ENCODE assay signal across 9 mouse cellular contexts in genomic region chr2:71540611-71541417, GRCm38 (mm10). TPM values are rescaled to one million over a fixed set of nuclear protein-coding genes. Genes with fewer than 3 reads are reported as not detected.
DNase-seq lines count a peak whose midpoint lies in the region; ATAC-seq and TF ChIP-seq lines count a peak whose summit lies in the region.
"Had no signal": no experiment of that assay in that cellular context is flagged by ENCODE, and none has a peak within 500 bp of the region (broad histone marks: within the 10 kb centered on the region; RNA-seq: fewer than 3 reads in every experiment).

No protein-coding gene starts in this region.

- peaks cover 10% of the 10 kb centered on the region for H3K4me1 ChIP-seq in lung, embryonic 16.5 days (replicated peaks; ENCODE audit: control insufficient read depth, insufficient read depth, low read length)
- H3K4me1 ChIP-seq in embryonic facial prominence, embryonic 14.5 days (ENCODE audit: control insufficient read depth, insufficient read depth, low read length), result peaks cover 12% of the 10 kb centered on the region
- peaks cover 26% of the 10 kb centered on the region for H3K4me1 ChIP-seq in limb, embryonic 11.5 days (ENCODE audit: control insufficient read depth, insufficient read depth, low read length)
- H3K4me1 ChIP-seq in stomach, postnatal 0 days (replicated peaks; ENCODE audit: control insufficient read depth, insufficient read depth), result no peaks in the 10 kb centered on the region

- peaks cover 95% of the 10 kb centered on the region for H3K27me3 ChIP-seq in lung, embryonic 16.5 days (ENCODE audit: control insufficient read depth, insufficient read depth, low read depth, low read length)
- peaks cover 85% of the 10 kb centered on the region for H3K27me3 ChIP-seq in embryonic facial prominence, embryonic 14.5 days (replicated peaks; ENCODE audit: control insufficient read depth, insufficient read depth, low read length)
- H3K27me3 ChIP-seq in limb, embryonic 11.5 days (ENCODE audit: control insufficient read depth, insufficient read depth, low read length), result peaks cover 91% of the 10 kb centered on the region
- H3K27me3 ChIP-seq in stomach, postnatal 0 days (ENCODE audit: control insufficient read depth, insufficient read depth, low read length), result peaks cover 23% of the 10 kb centered on the region; the same call in 1 of the 2 replicates

- no peak for ATAC-seq in lung, embryonic 16.5 days (ENCODE audit: low read depth)
- 0 out of 2 replicates have a peak, but pooled peaks have one; percentile 12 for ATAC-seq in embryonic facial prominence, embryonic 14.5 days (ENCODE audit: low read depth)
- ATAC-seq in limb, embryonic 11.5 days (ENCODE audit: insufficient number of reproducible peaks, low FRiP score, low TSS enrichment, low read depth), result no peak
- ATAC-seq in stomach, postnatal 0 days (ENCODE audit: low FRiP score, low TSS enrichment), result no peak
- no peak for ATAC-seq in erythroblast, adult 5-6 weeks (replicated peaks; ENCODE audit: low FRiP score, poor library complexity, severe bottlenecking)
- ATAC-seq in erythroid progenitor cell, adult 5-6 weeks (replicated peaks; ENCODE audit: low FRiP score, poor library complexity, severe bottlenecking), result no peak

- no peak for DNase-seq in lung, adult 18-20 months
- DNase-seq in embryonic facial prominence, embryonic 14.5 days (ENCODE audit: low spot score), result no peak
- DNase-seq in limb, embryonic 11.5 days (ENCODE audit: low spot score), result peak; percentile 65
- no peak for DNase-seq in stomach, postnatal 0 days (ENCODE audit: low spot score)
- DNase-seq in yolk sac, embryonic 10.5 days (ENCODE audit: low spot score), result no peak

- H3K4me2 ChIP-seq in lung, embryonic 16.5 days (ENCODE audit: low read depth, low read length), result peak overlapping the region; percentile 28
- H3K4me2 ChIP-seq in embryonic facial prominence, embryonic 14.5 days (ENCODE audit: low read depth, low read length), result peak overlapping the region; percentile 99
- peak overlapping the region; percentile 34 for H3K4me2 ChIP-seq in limb, embryonic 11.5 days (ENCODE audit: low read depth, severe bottlenecking)
- H3K4me2 ChIP-seq in stomach, postnatal 0 days (replicated peaks; ENCODE audit: low read depth), result peak overlapping the region; percentile 31

- H3K27ac ChIP-seq in lung, embryonic 16.5 days (ENCODE audit: low read length), result no peak overlapping the region
- peak overlapping the region; percentile 85 for H3K27ac ChIP-seq in embryonic facial prominence, embryonic 14.5 days (replicated peaks; ENCODE audit: low read depth, low read length)
- no peak overlapping the region for H3K27ac ChIP-seq in limb, embryonic 11.5 days (replicated peaks; ENCODE audit: low read depth, low read length)
- no peak overlapping the region for H3K27ac ChIP-seq in stomach, postnatal 0 days (replicated peaks)

- no peak for TF ChIP-seq CTCF in stomach, postnatal 0 days (IDR thresholded peaks at IDR 0.05; ENCODE audit: low read depth)

- no peak overlapping the region for H3K9ac ChIP-seq in lung, embryonic 16.5 days (ENCODE audit: low read length)
- peak overlapping the region; percentile 54 for H3K9ac ChIP-seq in embryonic facial prominence, embryonic 14.5 days (ENCODE audit: low read depth, low read length)
- 0 out of 2 replicates have a peak overlapping the region, but pooled peaks have one; percentile 9 for H3K9ac ChIP-seq in limb, embryonic 11.5 days (ENCODE audit: low read length)
- no peak overlapping the region for H3K9ac ChIP-seq in stomach, postnatal 0 days (ENCODE audit: low read length)

- no peaks in the 10 kb centered on the region for H3K36me3 ChIP-seq in lung, embryonic 16.5 days (ENCODE audit: control insufficient read depth, insufficient read depth, low read length)
- H3K36me3 ChIP-seq in embryonic facial prominence, embryonic 14.5 days (ENCODE audit: control insufficient read depth, insufficient read depth, low read length), result no peaks in the 10 kb centered on the region
- no peaks in the 10 kb centered on the region for H3K36me3 ChIP-seq in limb, embryonic 11.5 days (ENCODE audit: control insufficient read depth, insufficient read depth, low read length)
- no peaks in the 10 kb centered on the region for H3K36me3 ChIP-seq in stomach, postnatal 0 days (ENCODE audit: control insufficient read depth, insufficient read depth, low read length)

- no peak for TF ChIP-seq EP300 in stomach, postnatal 0 days (optimal IDR thresholded peaks at IDR 0.05)

- WGBS in lung, embryonic 16.5 days, result under 1% methylated on average over 40 of the region's 48 CpGs
- WGBS in embryonic facial prominence, embryonic 14.5 days, result 1% methylated on average over 28 of the region's 48 CpGs
- WGBS in limb, embryonic 11.5 days, result under 1% methylated on average over 46 of the region's 48 CpGs
- 2% methylated on average over 42 of the region's 48 CpGs for WGBS in stomach, postnatal 0 days

- 0 out of 2 replicates have a peak overlapping the region, but pooled peaks have one; percentile 16 for H3K4me3 ChIP-seq in lung, embryonic 16.5 days (ENCODE audit: low read length)
- H3K4me3 ChIP-seq in embryonic facial prominence, embryonic 14.5 days (ENCODE audit: low read depth, low read length), result peak overlapping the region; percentile 60
- peak overlapping the region; percentile 10 for H3K4me3 ChIP-seq in limb, embryonic 11.5 days (ENCODE audit: low read depth, low read length)
- H3K4me3 ChIP-seq in stomach, postnatal 0 days (ENCODE audit: low read depth, low read length), result peak overlapping the region; percentile 12; the same call in 1 of the 2 replicates

- no peaks in the 10 kb centered on the region for H3K9me3 ChIP-seq in lung, embryonic 16.5 days (ENCODE audit: control insufficient read depth, low read length)
- no peaks in the 10 kb centered on the region for H3K9me3 ChIP-seq in embryonic facial prominence, embryonic 14.5 days (ENCODE audit: control insufficient read depth, low read length)
- H3K9me3 ChIP-seq in limb, embryonic 11.5 days (ENCODE audit: control insufficient read depth, low read length), result no peaks in the 10 kb centered on the region
- H3K9me3 ChIP-seq in stomach, postnatal 0 days (ENCODE audit: control insufficient read depth, low read length), result no peaks in the 10 kb centered on the region

RNA-seq across cellular contexts. Expression of gene Dlx2, which starts 5.7 kb away (rescaled TPM):
- 0.08 and 0.14 TPM in 2 replicates for polyA plus RNA-seq in lung, embryonic 16.5 days (2015; fragmentation: Nextera tagmentation; extraction: Ambion mirVana)
- polyA plus RNA-seq in embryonic facial prominence, embryonic 14.5 days (2014; fragmentation: Nextera tagmentation; extraction: Ambion mirVana), result 5.5 and 5.7 TPM in 2 replicates
- polyA plus RNA-seq in limb, embryonic 11.5 days (2014; fragmentation: Nextera tagmentation; extraction: Ambion mirVana), result 5.6 and 7.3 TPM in 2 replicates
- 1.3 TPM in 2 replicates for polyA plus RNA-seq in stomach, postnatal 0 days (2015; fragmentation: Nextera tagmentation; extraction: Ambion mirVana)
- not detected in 2 replicates for total RNA-seq in erythroblast, adult 5-6 weeks (2015; ENCODE audit: low replicate concordance)
- not detected in 2 replicates for total RNA-seq in erythroblast, adult 5-6 weeks (2017; ENCODE audit: low replicate concordance)
- total RNA-seq in erythroid progenitor cell, adult 5-6 weeks (2015; ENCODE audit: low replicate concordance), result not detected in 2 replicates
- total RNA-seq in erythroid progenitor cell, adult 5-6 weeks (2017; ENCODE audit: low replicate concordance), result not detected in 2 replicates
- total RNA-seq: hematopoietic stem cell, adult 5-6 weeks had no signal

RNA-seq across cellular contexts. Expression of gene Dlx1, which starts 12.9 kb away (rescaled TPM):
- polyA plus RNA-seq in lung, embryonic 16.5 days (2015; fragmentation: Nextera tagmentation; extraction: Ambion mirVana), result 0.24 and 0.34 TPM in 2 replicates
- 13.1 and 15.2 TPM in 2 replicates for polyA plus RNA-seq in embryonic facial prominence, embryonic 14.5 days (2014; fragmentation: Nextera tagmentation; extraction: Ambion mirVana)
- polyA plus RNA-seq in limb, embryonic 11.5 days (2014; fragmentation: Nextera tagmentation; extraction: Ambion mirVana), result 5.8 and 6.3 TPM in 2 replicates
- 3.2 and 3.8 TPM in 2 replicates for polyA plus RNA-seq in stomach, postnatal 0 days (2015; fragmentation: Nextera tagmentation; extraction: Ambion mirVana)
- total RNA-seq in erythroblast, adult 5-6 weeks (2015; ENCODE audit: low replicate concordance), result not detected in 2 replicates
- total RNA-seq in erythroblast, adult 5-6 weeks (2017; ENCODE audit: low replicate concordance), result not detected in 2 replicates
- total RNA-seq in erythroid progenitor cell, adult 5-6 weeks (2015; ENCODE audit: low replicate concordance), result 2.2 TPM in 1 of 2 replicates, not detected in the other
- total RNA-seq in erythroid progenitor cell, adult 5-6 weeks (2017; ENCODE audit: low replicate concordance), result not detected in 2 replicates
- total RNA-seq: hematopoietic stem cell, adult 5-6 weeks had no signal

Comparison
In these comparisons a context has a peak if more than half of its experiments do, and no peak if none do; other contexts are left out.
1. H3K4me2 ChIP-seq: peak in every context shown above with its lines; median percentile 99 in embryonic facial prominence, embryonic 14.5 days; 34 in limb, embryonic 11.5 days; 31 in stomach, postnatal 0 days; 28 in lung, embryonic 16.5 days.
2. H3K4me3 ChIP-seq: peak in every context shown above with its lines; median percentile 60 in embryonic facial prominence, embryonic 14.5 days; 16 in lung, embryonic 16.5 days; 12 in stomach, postnatal 0 days; 10 in limb, embryonic 11.5 days.
3. H3K9ac ChIP-seq: peak in embryonic facial prominence, embryonic 14.5 days (single experiment) and limb, embryonic 11.5 days (single experiment); none in lung, embryonic 16.5 days (single experiment) and stomach, postnatal 0 days (single experiment).